Mouse (Mus musculus) frontal cortex, adult (tissue): ENCODE data around the gene Tomm34.
"Not testable (repeated sequence)": the region's sequence is repeated elsewhere in the genome, so short reads cannot be mapped to it uniquely, and the experiment has no call there.

ENCODE experiments used
- ATAC-seq: cut with Nextera tagmentation; 2 replicates; pipeline ENCODE4 v1.9.2; 2017; ENCODE audit warnings: mild to moderate bottlenecking, moderate library complexity, mixed read lengths; ENCODE audit not compliant: low TSS enrichment

The Tomm34 gene

DNA sequence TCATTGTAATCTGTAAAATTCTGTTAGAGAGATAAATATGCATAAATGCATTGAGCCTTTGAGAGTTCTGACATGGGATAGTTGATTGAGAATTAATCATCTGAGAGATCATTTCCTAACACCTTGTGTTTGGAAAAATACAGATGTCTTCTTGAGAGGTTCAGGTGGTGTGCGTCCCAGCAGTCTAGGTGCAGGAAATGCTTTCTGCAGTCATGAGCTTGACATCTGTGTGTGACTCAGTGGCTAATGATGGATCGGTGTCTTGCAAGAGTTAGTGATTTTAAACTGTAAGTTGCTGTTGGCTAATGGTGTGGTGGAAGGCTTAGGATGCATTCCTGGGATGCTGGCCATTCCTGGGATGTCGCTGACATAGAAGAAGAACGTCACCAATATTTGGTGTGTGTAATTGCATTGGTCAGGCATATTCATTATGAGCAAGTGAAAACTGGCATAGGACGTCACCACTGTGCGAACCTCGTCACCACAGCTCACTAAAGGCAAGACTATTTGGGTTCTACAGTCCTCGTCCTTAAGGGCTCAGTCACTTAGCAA is 6.0 kb upstream of the Tomm34 start:
- no peak for ATAC-seq

GRCm38 (mm10) chr2:164075088-164075487 is 4.1 kb upstream of the Tomm34 start:
- no peak for ATAC-seq

- ATAC-seq, result peak; percentile 86
Observed at GRCm38 (mm10) chr2:164073918-164074578, 3.1 kb upstream of the Tomm34 start.

DNA sequence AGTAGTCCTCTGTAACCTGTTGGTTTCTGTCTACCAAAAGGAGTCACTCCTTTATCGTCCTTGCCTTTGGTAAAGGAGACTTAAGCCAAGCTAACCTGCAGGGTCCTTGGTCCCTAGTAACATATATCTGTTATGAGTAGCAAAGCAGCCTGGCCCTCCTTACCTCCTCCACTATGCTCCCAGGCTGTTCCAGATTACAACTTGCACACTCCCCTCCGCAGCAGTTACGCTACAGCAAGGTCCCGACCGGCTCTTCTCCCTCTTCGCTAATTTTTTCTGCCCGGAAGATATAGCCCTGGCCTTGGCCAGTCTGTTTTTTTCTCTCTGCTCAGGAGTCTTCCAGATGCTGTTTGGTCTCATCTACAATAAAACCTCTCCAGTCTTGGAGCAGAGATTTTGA is 2.2 kb upstream of the Tomm34 start:
- ATAC-seq, result no peak

DNA sequence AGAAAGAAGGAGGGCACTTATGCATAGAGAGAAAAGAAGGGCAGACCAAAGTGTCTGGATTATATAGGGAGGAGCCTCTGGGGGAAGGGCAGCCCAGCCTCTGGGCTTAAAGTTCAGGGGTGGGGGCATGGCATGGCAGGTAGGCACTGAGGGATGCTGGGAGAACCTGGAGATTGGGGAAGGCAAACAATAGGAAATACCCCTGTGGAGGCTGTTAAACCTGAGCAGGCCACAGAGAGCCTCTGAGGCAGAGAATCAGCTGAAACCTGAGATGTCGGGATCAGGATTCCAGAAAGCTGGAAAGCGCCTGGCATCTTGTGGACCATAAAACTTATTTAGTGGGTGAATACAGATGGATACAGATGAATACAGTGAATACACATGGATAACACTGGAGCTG is 1.1 kb upstream of the Tomm34 start:
- ATAC-seq, result no peak

DNA sequence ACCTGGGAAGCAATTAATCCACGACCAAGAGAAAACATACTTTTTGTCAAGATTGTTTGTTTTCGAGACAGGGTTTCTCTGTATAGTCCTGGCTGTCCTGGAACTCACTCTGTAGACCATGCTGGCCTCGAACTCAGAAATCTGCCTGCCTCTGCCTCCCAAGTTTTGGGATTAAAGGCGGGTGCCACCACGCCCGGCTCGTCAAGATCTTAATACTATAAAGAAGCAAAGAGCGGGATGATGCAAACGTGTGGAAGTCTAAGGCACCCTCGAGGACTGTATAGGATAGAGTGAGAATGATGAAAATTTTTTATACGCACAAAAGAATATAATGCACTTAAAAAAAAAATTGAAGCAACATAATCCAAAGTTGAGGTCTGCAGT is 460 bp upstream of the Tomm34 start:
- ATAC-seq, result not testable (repeated sequence)

DNA sequence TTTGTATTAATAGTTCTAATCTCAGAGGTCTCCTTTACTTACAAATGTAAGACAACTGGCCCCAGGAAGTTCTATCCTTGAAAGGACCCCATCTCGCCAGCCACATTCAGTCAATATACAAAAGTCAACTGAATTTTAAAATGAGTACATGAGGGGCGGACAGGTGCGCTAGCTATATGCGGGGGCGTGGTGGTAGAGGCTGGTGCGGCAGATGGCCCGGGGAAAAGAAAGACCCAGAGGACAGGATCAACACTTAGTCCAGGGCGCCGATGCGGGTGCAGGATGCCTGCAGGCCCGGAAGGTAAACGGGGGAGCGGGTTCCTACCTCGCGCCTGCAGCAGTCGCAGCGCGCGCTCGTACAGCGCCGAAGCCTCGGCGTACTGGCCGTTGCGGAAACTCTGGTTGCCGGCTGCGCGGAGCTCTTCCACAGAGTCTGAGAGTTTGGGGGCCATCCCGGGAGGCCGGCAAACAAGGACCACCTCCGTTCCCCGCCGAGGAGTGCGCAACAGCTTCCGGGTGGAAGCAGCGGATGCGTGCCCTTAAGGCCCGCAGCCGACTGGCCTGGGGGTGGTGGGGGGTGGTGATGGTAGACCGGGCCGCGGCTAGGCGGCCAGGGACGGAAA is 716 bp downstream of the Tomm34 start, which contains the start of gene Stk4:
Gene Stk4 (plus strand): TSS at position 181 of the 623 bp plus-strand sequence.
- peak; percentile 38 for ATAC-seq

- ATAC-seq, result no peak
Observed at GRCm38 (mm10) chr2:164059634-164060235, 11.2 kb downstream of the Tomm34 start.

DNA sequence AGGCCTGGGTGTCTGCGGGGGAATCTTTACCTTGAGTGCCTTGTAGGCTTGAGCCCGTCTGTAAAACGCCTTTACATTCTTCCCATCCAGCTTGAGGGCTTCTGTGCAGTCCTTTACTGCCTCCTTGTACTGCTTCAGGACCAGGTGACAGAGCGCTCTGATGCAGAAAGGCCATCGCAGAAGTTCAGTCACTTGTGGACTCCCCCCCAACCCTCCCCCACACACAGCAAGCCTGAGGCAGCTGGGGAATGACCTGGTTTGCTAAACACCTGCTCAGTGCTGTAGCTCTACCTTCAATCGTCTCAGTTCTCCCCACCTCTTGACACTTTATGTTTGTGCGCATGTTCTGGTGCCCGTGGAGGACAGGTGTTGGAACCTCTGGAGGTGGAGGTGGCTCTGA is 16.3 kb downstream of the Tomm34 start:
- ATAC-seq, result no peak

DNA sequence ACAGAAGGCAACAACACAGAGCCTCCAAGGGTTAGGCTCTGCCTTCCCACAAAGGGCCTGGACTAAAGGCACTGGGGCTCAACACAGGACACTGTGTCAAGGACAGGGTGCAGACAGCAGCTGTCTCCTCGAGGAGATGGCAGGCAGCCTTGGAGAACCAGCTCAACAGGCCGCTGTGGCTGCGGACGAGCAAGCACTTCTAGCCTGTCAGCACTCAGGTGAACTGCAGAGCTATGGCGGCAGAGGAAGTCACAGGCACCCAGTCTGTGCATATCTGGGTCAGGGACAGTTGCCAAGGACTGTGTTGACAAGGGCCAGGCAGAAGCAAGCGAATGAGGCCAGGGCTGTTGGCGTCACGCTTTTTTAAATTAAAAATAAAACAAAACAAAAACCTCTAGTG is 17.2 kb downstream of the Tomm34 start:
- ATAC-seq, result no peak

DNA sequence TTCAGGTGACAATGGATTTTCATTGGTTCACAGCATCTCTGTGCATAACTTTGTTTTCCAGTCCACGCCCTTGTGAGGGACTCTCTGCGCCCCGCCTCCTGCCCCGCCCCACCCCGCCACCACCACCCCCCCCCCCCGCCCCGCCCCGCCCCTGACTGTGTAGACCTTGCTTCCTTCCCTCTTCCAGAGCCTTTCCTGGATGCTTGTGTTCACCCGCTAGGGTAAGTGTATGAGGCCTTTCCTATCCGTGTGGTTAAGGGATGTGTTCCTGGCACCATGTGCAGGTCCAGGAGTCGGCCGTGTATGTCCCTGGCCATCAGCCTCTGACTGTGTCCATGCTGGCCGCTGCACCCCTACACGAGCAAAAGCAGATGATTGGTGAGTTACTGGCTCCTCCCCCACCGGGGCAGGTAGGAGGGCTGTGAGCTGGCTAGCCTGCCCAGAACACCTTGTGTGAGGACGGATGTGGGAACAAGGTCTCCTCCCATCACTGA is 23.7 kb downstream of the Tomm34 start:
- no peak for ATAC-seq

- ATAC-seq, result no peak
Observed at GRCm38 (mm10) chr2:164041523-164041922, 29.4 kb downstream of the Tomm34 start.

DNA sequence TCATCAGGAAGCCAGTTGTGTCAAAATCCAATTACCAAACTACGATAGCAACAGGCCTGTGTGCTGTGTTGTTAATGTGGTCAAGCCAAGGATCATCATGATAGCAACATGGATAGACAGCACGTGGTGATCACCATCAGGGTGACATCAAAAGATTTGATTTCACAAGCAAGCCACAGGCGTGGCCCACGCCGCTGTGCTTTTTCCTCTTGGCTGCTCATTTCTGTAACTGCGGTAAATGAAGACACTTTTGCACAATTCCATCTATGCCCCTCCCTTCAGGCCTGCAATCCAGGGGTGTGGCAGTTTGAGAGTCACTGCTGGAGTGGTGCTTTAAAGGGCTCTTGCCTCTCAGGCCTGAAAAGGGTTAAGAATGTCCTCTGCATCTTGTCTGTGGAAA is 30.0 kb downstream of the Tomm34 start:
- no peak for ATAC-seq

DNA sequence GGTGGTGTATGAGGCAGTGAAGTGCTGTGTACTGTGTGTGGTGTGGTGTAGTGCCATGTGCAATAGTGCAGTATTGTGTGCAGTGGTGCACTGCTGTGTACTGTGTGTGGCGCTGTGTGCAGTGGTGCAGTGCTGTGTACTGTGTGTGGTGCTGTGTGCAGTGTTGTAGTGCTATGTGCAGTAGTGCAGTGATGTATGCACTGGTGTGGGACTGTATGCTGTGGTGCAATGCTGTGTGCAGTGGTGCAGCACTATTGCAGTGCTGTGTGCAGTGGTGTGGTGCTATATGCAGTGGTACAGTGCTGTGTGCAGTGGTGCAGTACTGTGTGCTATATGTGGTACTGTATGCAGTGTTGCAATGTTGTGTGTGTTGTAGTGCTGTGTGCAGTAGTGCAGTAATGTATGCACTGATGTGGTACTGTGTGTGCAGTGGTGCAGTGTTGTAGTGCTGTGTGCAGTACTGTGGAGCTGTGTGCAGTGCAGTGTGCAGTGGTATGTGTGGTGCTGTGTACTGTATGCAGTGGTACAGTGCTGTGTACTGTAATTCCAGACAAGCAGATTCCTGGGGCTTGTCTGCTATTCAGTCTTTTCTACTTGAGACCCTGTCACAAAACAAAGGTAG is 32.5 kb downstream of the Tomm34 start:
- no peak for ATAC-seq

DNA sequence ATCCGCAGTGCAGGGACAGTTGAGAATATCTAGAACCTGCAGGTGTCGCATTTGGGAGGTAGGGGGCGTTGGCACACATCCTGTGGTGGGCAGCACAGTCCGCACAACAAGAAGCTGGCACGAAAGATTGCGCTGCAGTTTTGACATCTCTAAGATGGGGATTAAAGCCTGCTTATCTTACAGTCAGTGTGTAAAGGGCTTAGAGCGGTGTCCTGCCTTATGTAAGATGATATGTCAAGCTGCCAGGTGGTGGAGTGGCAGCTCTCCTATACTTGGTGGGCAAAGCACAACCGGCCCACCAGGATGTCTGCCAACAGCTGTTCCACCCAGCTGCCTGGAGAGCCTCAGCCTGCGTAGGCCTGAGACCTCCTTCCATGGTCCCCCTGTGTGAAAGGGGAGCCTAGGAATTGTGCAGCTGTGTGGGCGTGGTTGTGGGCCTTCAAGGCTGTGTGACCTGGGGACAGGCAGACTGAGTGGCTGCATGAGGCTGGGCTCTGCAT is 34.4 kb downstream of the Tomm34 start:
- no peak for ATAC-seq

- no peak for ATAC-seq
Observed at GRCm38 (mm10) chr2:164032973-164033372, 38.0 kb downstream of the Tomm34 start.

DNA sequence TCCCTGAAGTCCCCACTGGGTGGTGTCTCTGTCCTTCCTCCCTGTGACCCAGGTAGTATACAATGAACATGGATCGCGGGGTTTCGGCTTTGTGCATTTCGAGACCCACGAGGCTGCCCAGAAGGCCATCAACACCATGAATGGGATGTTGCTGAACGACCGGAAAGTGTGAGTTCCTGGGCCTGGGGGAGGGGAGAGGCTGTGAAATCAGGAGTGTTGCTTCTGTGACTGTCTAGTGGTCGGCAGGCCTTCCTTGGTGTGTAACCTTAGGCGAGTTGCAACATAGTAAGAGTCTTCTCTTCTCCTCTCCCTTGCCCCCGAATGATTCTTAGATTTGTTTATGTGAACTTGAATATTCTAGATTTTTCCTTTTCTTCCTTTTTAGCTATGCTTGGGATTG is 39.8 kb downstream of the Tomm34 start:
- ATAC-seq, result no peak

GRCm38 (mm10) chr2:164025150-164025549 is 45.8 kb downstream of the Tomm34 start, which contains the start of gene Pabpc1l:
Gene Pabpc1l, plus strand, starts transcription at chr2:164025450.
- ATAC-seq, result no peak

- ATAC-seq, result no peak
Observed at GRCm38 (mm10) chr2:164022104-164022503, 48.9 kb downstream of the Tomm34 start.

GRCm38 (mm10) chr2:164019943-164020342 is 51.0 kb downstream of the Tomm34 start:
- ATAC-seq, result no peak

DNA sequence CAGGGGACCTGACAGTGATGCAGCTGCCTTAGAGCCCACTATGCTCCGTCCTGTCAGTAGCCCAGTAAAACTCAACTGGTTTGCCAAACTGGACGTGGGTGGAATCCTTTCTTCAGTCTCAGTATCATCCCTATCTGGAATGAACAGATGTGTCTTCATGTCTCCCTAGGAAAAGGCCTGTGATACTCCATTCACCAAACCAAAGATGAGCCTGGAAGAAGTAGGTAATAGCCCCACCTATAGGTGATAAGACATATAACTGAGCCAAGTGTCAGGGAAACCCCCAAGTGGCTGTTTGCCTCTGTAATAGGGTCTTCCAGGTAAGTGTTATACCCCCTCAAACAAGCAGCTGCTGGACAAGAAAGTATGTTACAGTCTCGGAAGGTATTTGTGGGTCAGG is 52.1 kb downstream of the Tomm34 start:
- ATAC-seq, result peak; percentile 54; the same call in 1 of the 2 replicates

- no peak for ATAC-seq
Observed at GRCm38 (mm10) chr2:164015304-164015703, 55.7 kb downstream of the Tomm34 start.
